Mouse (Mus musculus): Measurements from ENCODE around the gene Cat. TPM values are rescaled to one million over a fixed set of nuclear protein-coding genes. Genes with fewer than 3 reads are reported as not detected.

The Cat gene
- polyA plus RNA-seq, 1 experiment from 2014 or later: 71.7 TPM

DNA sequence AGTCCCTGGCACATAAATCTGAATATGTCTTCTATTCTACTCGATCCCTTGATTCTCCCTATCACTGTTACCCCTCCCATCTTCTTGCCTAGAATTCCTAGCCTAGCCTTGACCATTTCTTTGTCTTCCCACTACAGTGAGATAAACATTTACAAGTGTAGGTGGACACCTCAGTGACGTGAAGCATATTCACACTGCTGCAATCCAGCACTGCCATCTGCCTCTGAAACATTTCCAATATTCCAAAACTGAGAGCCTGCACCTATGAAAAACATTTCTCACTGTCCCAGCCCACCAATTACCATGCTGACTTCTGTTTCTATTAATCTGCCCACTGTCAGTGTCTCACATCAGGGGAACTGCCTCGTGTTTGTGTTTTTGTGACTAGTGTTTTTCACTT, 78.7 kb downstream of the Cat start:
- Histone ChIP-seq H3K4me1 (no peaks in the 10 kb centered on the region), H3K36me3 (no peaks in the 10 kb centered on the region), H3K9ac (no peak overlapping the region), H3K9me3 (no peaks in the 10 kb centered on the region), H3K4me2 (no peak overlapping the region), H3K4me3 (no peak overlapping the region), H3K27me3 (no peaks in the 10 kb centered on the region), H3K27ac (no peak overlapping the region)
- WGBS: 79% methylated on average over 3 of the region's 3 CpGs
- no peak for ATAC-seq (ENCODE audit: insufficient number of reproducible peaks, insufficient read depth, low FRiP score, low TSS enrichment, low read depth)

Other genes with a start within 250 kb of the Cat start
- 5.1 and 11.1 TPM in 2 replicates for gene Ehf, start 181.9 kb downstream of the Cat start, polyA plus RNA-seq (2015; fragmentation: Nextera tagmentation; extraction: Ambion mirVana)
- gene Elf5, start 73.5 kb downstream of the Cat start, polyA plus RNA-seq (2015; fragmentation: Nextera tagmentation; extraction: Ambion mirVana): 1.7 and 1.9 TPM in 2 replicates
- 17.4 and 19.7 TPM in 2 replicates for gene Abtb2, start 81.2 kb upstream of the Cat start, polyA plus RNA-seq (2015; fragmentation: Nextera tagmentation; extraction: Ambion mirVana)